Mouse (Mus musculus): Measurements from ENCODE around the gene Gucy2e. TPM values are rescaled to one million over a fixed set of nuclear protein-coding genes. Genes with fewer than 3 reads are reported as not detected.
A peak's percentile ranks its signal among the peaks of the same experiment; 100 is the strongest.

Gucy2e gene
- polyA plus RNA-seq, 1 experiment from 2014 or later, result not detected

DNA sequence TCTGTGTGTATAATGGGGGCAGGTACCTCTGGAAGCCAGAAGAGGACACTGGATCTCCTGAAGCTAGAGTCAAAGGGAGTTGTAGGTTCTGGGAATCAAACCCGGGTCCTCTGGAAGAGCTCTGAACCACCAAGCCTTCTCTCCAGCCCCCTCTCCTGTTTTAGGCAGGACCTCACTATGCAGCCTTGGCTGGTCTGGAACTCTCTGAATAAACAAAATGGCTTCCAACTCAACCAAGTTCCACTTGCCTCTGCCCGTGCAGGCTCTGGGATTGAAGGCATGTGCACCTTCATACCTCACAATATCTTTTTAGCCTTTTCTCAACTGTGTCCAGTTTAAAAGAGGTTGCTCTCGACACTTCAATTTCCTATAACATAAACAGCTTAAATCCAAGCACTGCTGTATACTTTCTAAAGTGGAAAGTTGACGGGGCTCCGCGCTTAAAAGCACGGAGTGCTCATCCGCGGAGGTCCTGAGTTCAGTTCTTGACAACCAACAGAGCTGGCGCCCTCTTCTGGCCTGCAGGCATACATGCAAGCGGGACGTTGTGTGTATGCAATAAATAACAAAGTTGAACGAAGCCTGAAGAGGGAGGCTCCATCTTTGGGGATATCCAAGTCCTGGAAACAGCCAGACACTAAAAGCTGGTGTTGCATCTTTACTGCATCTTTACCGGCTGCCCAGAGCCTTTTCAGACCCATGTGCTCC is 14.5 kb upstream of the Gucy2e start:
- Histone ChIP-seq H3K4me2 (replicated peaks; ENCODE audit: low read depth, low read length) (no peak overlapping the region), H3K4me3 (ENCODE audit: low read depth, low read length) (no peak overlapping the region), H3K9me3 (ENCODE audit: control insufficient read depth, low read length) (no peaks in the 10 kb centered on the region), H3K4me1 (replicated peaks; ENCODE audit: control insufficient read depth, insufficient read depth, low read length) (no peaks in the 10 kb centered on the region), H3K36me3 (ENCODE audit: control insufficient read depth, insufficient read depth, low read length) (no peaks in the 10 kb centered on the region), H3K9ac (ENCODE audit: low read depth, low read length) (no peak overlapping the region), H3K27ac (ENCODE audit: low read depth, low read length) (no peak overlapping the region), H3K27me3 (ENCODE audit: control insufficient read depth, insufficient read depth, low read length) (no peaks in the 10 kb centered on the region; the same call in 1 of the 2 replicates)
- DNase-seq (ENCODE audit: low spot score) (no peak), ATAC-seq (ENCODE audit: low FRiP score) (no peak)
- WGBS, result 58% methylated on average over 14 of the region's 14 CpGs

DNA sequence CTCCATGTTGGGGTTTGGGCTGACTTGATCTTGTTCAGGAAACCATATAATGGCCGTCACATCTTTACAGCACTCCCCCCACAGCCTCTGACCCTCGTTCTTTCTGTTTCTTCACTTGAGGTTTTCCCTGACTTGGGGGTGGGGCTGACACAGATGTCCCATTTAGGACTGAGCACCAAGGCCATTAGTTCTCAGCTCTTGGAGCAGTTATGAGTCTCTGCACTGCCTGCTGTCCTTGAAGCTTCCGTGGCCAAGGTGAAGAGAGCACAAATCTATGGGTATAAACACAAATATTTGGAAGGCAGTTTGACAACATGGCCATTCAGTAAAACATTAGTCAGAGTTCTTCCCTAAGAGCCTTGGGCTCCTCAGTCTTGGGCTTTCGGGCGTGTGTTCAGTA is 13.3 kb upstream of the Gucy2e start:
- Histone ChIP-seq H3K9me3 (ENCODE audit: control insufficient read depth, low read length) (no peaks in the 10 kb centered on the region), H3K36me3 (ENCODE audit: control insufficient read depth, insufficient read depth, low read length) (no peaks in the 10 kb centered on the region), H3K9ac (ENCODE audit: low read depth, low read length) (no peak overlapping the region), H3K27me3 (ENCODE audit: control insufficient read depth, insufficient read depth, low read length) (no peaks in the 10 kb centered on the region; the same call in 1 of the 2 replicates), H3K4me3 (ENCODE audit: low read depth, low read length) (no peak overlapping the region), H3K4me1 (replicated peaks; ENCODE audit: control insufficient read depth, insufficient read depth, low read length) (no peaks in the 10 kb centered on the region), H3K4me2 (replicated peaks; ENCODE audit: low read depth, low read length) (no peak overlapping the region), H3K27ac (ENCODE audit: low read depth, low read length) (no peak overlapping the region)
- DNase-seq (ENCODE audit: low spot score) (no peak), ATAC-seq (ENCODE audit: low FRiP score) (no peak)
- WGBS, result 81% methylated on average over 5 of the region's 5 CpGs

DNA sequence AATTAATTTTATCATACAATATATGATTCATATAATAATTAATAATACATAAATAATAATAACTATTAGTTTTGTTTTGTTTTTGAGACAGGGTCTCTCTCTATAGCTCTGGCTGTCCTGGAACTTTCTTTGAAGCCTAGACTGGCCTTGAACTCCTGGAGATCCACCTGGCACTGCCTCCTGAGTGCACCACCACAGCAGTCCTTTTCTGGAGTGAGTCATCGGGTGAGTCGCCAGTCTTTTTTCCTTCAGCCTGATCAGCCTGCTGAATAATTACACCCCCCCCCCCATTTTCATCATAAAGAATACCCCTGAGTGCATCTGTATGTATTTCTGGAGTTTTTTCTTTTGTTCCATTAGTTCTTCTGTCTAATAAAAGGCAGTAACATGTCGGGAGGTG is 12.3 kb upstream of the Gucy2e start:
- H3K4me2 ChIP-seq (replicated peaks; ENCODE audit: low read depth, low read length), result no peak overlapping the region
- H3K27ac ChIP-seq (ENCODE audit: low read depth, low read length), result no peak overlapping the region
- no peaks in the 10 kb centered on the region for H3K9me3 ChIP-seq (ENCODE audit: control insufficient read depth, low read length)
- 89% methylated on average over 3 of the region's 3 CpGs for WGBS
- no peak for DNase-seq (ENCODE audit: low spot score)
- no peak for ATAC-seq (ENCODE audit: low FRiP score)
- H3K27me3 ChIP-seq (ENCODE audit: control insufficient read depth, insufficient read depth, low read length), result no peaks in the 10 kb centered on the region; the same call in 1 of the 2 replicates
- H3K4me1 ChIP-seq (replicated peaks; ENCODE audit: control insufficient read depth, insufficient read depth, low read length), result no peaks in the 10 kb centered on the region
- H3K36me3 ChIP-seq (ENCODE audit: control insufficient read depth, insufficient read depth, low read length), result no peaks in the 10 kb centered on the region
- H3K9ac ChIP-seq (ENCODE audit: low read depth, low read length), result no peak overlapping the region
- H3K4me3 ChIP-seq (ENCODE audit: low read depth, low read length), result no peak overlapping the region

DNA sequence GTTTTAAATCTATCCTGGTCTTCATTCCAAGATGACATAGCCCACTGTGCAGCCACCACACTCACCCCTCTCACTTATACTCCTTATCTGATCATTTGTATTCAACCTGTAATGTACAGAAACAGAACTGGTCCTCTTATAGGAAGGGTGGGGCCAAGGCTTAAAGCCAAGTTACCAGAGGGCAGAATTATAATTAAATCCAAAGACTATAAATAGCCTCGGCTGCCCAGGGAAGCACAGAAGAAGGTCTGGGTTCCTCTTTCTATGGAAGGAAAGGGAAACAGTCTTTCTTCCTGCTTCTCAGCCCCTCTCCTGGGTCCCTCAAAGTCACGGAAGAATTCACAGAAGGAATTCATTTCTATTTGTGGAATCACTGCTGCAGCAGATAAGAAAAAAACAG is 8.8 kb upstream of the Gucy2e start:
- H3K9me3 ChIP-seq (ENCODE audit: control insufficient read depth, low read length), result no peaks in the 10 kb centered on the region
- H3K9ac ChIP-seq (ENCODE audit: low read depth, low read length), result no peak overlapping the region
- WGBS, result 48% methylated on average over 2 of the region's 2 CpGs
- no peak overlapping the region for H3K4me2 ChIP-seq (replicated peaks; ENCODE audit: low read depth, low read length)
- no peak overlapping the region for H3K27ac ChIP-seq (ENCODE audit: low read depth, low read length)
- no peaks in the 10 kb centered on the region for H3K36me3 ChIP-seq (ENCODE audit: control insufficient read depth, insufficient read depth, low read length)
- DNase-seq (ENCODE audit: low spot score) (no peak), ATAC-seq (ENCODE audit: low FRiP score) (no peak)
- H3K27me3 ChIP-seq (ENCODE audit: control insufficient read depth, insufficient read depth, low read length), result no peaks in the 10 kb centered on the region; the same call in 1 of the 2 replicates
- H3K4me1 ChIP-seq (replicated peaks; ENCODE audit: control insufficient read depth, insufficient read depth, low read length), result no peaks in the 10 kb centered on the region
- H3K4me3 ChIP-seq (ENCODE audit: low read depth, low read length), result no peak overlapping the region

DNA sequence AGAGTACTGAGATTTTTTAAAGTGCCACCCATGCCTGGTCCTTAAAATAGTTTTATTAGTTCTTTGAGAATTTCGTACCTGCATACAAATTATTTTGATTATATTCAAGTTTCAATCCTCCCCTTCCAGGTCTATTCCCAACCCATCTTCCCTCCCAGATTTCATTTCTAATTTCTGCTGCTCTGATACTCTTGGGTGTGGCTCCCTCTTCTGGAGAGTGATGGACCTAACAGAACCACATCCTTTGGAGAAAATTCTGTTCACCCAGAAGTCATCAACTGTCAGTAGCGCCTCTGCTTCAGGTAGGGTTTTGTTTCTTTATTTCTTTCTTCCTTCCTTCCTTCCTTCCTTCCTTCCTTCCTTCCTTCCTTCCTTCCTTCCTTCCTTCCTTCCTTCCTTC is 8.1 kb upstream of the Gucy2e start:
- ATAC-seq (ENCODE audit: low FRiP score), result no peak
- Histone ChIP-seq H3K27me3 (ENCODE audit: control insufficient read depth, insufficient read depth, low read length) (no peaks in the 10 kb centered on the region; the same call in 1 of the 2 replicates), H3K36me3 (ENCODE audit: control insufficient read depth, insufficient read depth, low read length) (no peaks in the 10 kb centered on the region), H3K27ac (ENCODE audit: low read depth, low read length) (no peak overlapping the region), H3K9ac (ENCODE audit: low read depth, low read length) (no peak overlapping the region), H3K4me1 (replicated peaks; ENCODE audit: control insufficient read depth, insufficient read depth, low read length) (no peaks in the 10 kb centered on the region), H3K4me2 (replicated peaks; ENCODE audit: low read depth, low read length) (no peak overlapping the region), H3K4me3 (ENCODE audit: low read depth, low read length) (no peak overlapping the region), H3K9me3 (ENCODE audit: control insufficient read depth, low read length) (no peaks in the 10 kb centered on the region)
- 30% methylated on average over 2 of the region's 2 CpGs for WGBS
- DNase-seq (ENCODE audit: low spot score), result peak; percentile 66

DNA sequence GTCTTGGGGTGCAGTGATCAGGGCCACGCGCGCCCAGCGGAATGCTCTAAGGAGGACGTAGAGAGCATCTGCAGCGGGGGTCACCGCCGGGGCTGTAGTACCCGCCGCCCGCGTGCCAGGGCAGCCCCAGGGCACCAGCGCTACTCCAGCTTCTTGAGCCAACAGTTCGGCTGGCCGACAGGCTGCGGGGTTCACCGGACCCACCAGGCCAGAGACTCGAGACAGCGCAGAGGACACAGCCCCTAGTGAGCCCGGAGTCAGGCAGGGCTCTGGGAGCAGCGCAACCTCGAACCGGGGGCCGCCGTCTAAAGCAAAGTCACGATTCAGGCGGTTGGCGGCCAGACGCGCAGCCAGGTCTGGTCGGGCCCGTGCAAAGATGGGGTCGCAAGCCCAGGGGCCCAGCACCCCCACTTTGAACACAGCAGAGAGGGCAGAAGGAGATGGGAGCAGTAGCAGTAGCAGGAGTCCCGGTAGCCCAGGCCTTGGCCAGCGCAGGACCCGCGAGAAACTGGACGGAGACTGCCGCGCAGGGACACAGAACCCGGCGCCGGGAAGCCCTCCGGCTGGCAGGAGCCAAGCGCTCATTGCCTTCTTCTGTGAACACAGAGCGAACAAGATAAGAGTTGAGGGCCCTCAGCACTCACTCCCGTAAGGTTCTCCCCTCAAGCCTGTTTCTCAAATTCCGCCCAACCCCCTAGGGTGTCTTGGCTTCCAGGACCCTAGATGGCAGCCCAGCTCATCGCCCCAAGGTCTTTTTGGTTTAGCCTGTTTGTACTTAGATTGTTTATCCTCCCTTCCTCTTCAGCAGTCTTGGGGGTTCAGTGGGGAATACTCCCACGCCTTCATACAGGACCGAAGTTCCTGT is 543 bp downstream of the Gucy2e start:
- H3K27ac ChIP-seq (ENCODE audit: low read depth, low read length), result 0 out of 2 replicates have a peak overlapping the region, but pooled peaks have one; percentile 37
- 3% methylated on average over 51 of the region's 51 CpGs for WGBS
- peak; percentile 46 for DNase-seq (ENCODE audit: low spot score)

DNA sequence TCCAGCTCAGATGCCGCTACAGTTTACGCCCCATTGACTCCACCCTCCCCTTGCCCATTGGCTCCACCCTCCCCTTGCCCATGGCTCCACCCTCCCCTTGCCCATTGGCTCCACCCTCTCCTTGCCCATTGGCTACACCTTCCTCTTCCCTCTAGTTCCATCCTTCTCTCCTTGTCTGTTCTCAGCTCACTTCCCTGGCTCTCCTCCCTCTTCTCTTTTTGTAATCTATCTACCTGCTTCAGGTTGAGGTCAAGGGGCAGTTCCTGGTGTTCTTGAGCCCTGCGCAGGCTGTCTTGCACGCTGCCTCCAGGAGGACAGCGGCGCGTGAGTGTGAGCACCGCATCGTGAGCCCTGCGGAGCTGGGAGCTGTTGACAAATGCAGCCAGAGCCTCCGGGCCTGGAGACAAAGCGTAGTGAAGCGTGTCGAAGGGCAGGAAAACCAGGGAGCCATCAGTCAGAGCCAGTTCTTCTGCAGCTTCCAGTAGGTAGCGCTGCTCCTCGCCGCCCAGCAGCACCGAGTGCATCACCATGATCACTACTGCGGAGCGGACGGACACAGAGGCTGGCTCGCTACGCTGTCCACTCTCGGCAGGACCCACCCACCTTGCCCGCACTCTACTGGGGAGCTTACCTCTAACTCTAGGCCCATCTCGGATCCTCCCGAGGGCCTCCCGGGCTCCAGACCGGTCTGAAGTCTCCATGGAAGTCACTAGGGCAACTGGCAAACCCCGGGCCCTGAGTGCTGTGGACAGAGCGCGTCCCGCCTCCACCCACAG is 1.4 kb downstream of the Gucy2e start:
- peak overlapping the region; percentile 37; the same call in 1 of the 2 replicates for H3K27ac ChIP-seq (ENCODE audit: low read depth, low read length)
- WGBS, result under 1% methylated on average over 33 of the region's 33 CpGs
- H3K9me3 ChIP-seq (ENCODE audit: control insufficient read depth, low read length), result no peaks in the 10 kb centered on the region
- H3K4me1 ChIP-seq (replicated peaks; ENCODE audit: control insufficient read depth, insufficient read depth, low read length), result 0 out of 2 replicates have a peak, but pooled peaks cover 4% of the 10 kb centered on the region
- DNase-seq (ENCODE audit: low spot score) (peak; percentile 84), ATAC-seq (ENCODE audit: low FRiP score) (peak; percentile 90)
- H3K4me2 ChIP-seq (replicated peaks; ENCODE audit: low read depth, low read length), result peak overlapping the region; percentile 76
- no peaks in the 10 kb centered on the region for H3K36me3 ChIP-seq (ENCODE audit: control insufficient read depth, insufficient read depth, low read length)
- peak overlapping the region; percentile 56 for H3K9ac ChIP-seq (ENCODE audit: low read depth, low read length)
- H3K4me3 ChIP-seq (ENCODE audit: low read depth, low read length), result peak overlapping the region; percentile 44
- peaks cover 23% of the 10 kb centered on the region for H3K27me3 ChIP-seq (ENCODE audit: control insufficient read depth, insufficient read depth, low read length)

More for the DNA sequence above, 543 bp downstream of the Gucy2e start:
- H3K9ac ChIP-seq (ENCODE audit: low read depth, low read length), result peak overlapping the region; percentile 56
- 0 out of 2 replicates have a peak, but pooled peaks cover 4% of the 10 kb centered on the region for H3K4me1 ChIP-seq (replicated peaks; ENCODE audit: control insufficient read depth, insufficient read depth, low read length)
- H3K27me3 ChIP-seq (ENCODE audit: control insufficient read depth, insufficient read depth, low read length), result peaks cover 23% of the 10 kb centered on the region
- H3K36me3 ChIP-seq (ENCODE audit: control insufficient read depth, insufficient read depth, low read length), result no peaks in the 10 kb centered on the region
- no peak for ATAC-seq (ENCODE audit: low FRiP score)
- no peaks in the 10 kb centered on the region for H3K9me3 ChIP-seq (ENCODE audit: control insufficient read depth, low read length)
- peak overlapping the region; percentile 44 for H3K4me3 ChIP-seq (ENCODE audit: low read depth, low read length)
- H3K4me2 ChIP-seq (replicated peaks; ENCODE audit: low read depth, low read length), result peak overlapping the region; percentile 76

DNA sequence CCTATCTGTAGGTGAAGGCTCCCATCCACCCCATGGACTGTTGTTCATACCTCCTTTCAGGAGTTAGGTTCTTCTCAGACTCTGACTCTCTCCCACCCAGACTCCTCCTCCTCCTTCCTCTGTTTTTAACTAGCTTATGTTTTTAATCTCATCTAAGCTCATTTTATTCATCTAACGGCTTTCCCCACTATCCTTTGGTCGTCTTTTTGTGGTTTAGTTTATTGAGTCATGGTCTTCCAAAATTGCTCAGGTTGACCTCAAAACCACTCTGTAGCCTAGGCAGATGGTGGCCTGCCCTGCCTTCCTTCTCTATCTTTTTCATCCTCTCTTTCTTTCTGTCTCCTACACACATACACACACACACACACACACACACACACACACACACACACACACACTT is 3.7 kb downstream of the Gucy2e start:
- ATAC-seq (ENCODE audit: low FRiP score) (no peak), DNase-seq (ENCODE audit: low spot score) (no peak)
- no peaks in the 10 kb centered on the region for H3K9me3 ChIP-seq (ENCODE audit: control insufficient read depth, low read length)
- no peak overlapping the region for H3K27ac ChIP-seq (ENCODE audit: low read depth, low read length)
- no peak overlapping the region for H3K4me3 ChIP-seq (ENCODE audit: low read depth, low read length)
- no peaks in the 10 kb centered on the region for H3K36me3 ChIP-seq (ENCODE audit: control insufficient read depth, insufficient read depth, low read length)
- H3K9ac ChIP-seq (ENCODE audit: low read depth, low read length), result no peak overlapping the region
- 84% methylated on average over 2 of the region's 2 CpGs for WGBS
- H3K4me2 ChIP-seq (replicated peaks; ENCODE audit: low read depth, low read length), result no peak overlapping the region
- H3K4me1 ChIP-seq (replicated peaks; ENCODE audit: control insufficient read depth, insufficient read depth, low read length), result 0 out of 2 replicates have a peak, but pooled peaks cover 4% of the 10 kb centered on the region
- H3K27me3 ChIP-seq (ENCODE audit: control insufficient read depth, insufficient read depth, low read length), result peaks cover 23% of the 10 kb centered on the region
